Mouse (Mus musculus) NIH3T3 (cell line): ENCODE measurements around the gene Olfr338.
"Not testable (repeated sequence)": the region's sequence is repeated elsewhere in the genome, so short reads cannot be mapped to it uniquely, and the experiment has no call there.

Experiments
- DNase-seq: peaks from one replicate; pipeline ENCODE4 v3.0.0-alpha.2; 2012; ENCODE audit warnings: low read depth

Gene Olfr338

DNA sequence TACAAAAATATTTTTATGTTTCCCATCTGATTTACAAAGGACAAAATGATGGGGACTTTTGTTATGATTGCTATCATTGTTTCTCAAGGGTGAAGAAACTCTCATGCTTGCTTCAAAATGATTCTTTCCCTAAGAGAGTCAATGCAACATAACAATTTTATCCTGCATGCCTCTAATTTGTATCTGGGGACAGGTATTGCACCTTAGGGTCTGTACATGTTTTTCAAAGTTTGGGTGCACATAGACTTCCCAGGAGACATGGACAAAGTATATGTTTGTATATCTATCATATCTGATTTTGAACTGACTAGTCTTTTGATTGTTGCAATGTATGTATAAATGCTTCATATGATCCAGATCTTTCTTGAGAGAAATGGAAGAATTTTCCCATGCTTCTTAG, at the start of gene Olfr338:
Gene Olfr338, plus strand, starts transcription at position 301 of the 400 bp plus-strand sequence.
- DNase-seq, result no peak

DNA sequence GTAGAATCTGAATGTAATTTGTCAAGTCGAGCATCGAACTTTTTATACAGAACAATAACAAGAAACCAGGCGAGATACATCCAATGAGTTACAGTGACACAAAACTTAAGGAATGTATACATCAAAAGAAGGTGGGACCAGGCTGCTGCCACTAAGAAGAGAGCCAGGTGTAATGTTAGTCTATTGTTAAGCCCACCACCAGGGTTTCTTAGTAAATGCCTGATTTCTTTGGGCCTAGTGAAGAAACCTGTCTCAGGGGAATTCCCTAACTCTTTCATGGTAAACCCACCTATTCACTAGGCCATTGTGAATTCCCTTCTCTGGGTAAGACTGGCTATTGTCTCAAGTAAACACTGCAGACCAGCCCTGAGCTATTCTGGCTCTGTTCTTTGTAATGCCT, 41.9 kb downstream of the Olfr338 start:
- not testable (repeated sequence) for DNase-seq

GRCm38 (mm10) chr2:36415591-36415990, 42.3 kb downstream of the Olfr338 start:
- DNase-seq, result not testable (repeated sequence)

- DNase-seq, result no peak
Measured at GRCm38 (mm10) chr2:36418647-36419046, 45.3 kb downstream of the Olfr338 start, which contains the start of gene Olfr339. TSS of gene Olfr339 (plus strand) at chr2:36418947.
